Mouse (Mus musculus) C2C12 (cell line): ENCODE results near the gene Dync1i1. TPM values are rescaled to one million over a fixed set of nuclear protein-coding genes. Genes with fewer than 3 reads are reported as not detected.

Source experiments
- H3K27me3 ChIP-seq: one replicate; pipeline ENCODE4 v1.6.1; 2011; ENCODE audit not compliant: control insufficient read depth, insufficient read depth, insufficient read length
- H3K36me3 ChIP-seq: one replicate; pipeline ENCODE4 v1.6.1; 2011; ENCODE audit not compliant: control insufficient read depth, insufficient read depth
- H3K4me3 ChIP-seq: one replicate; pipeline ENCODE4 v1.5.1; 2011; ENCODE audit warnings: mild to moderate bottlenecking, control low read depth; ENCODE audit not compliant: poor library complexity, insufficient read depth, severe bottlenecking
- H3K79me2 ChIP-seq: one replicate; pipeline ENCODE4 v1.6.1; 2011; ENCODE audit not compliant: control insufficient read depth, insufficient read depth
- H3K79me3 ChIP-seq: one replicate; pipeline ENCODE4 v1.6.1; 2011; ENCODE audit warnings: low read depth, control low read depth
- H3ac ChIP-seq: one replicate; pipeline ENCODE3; 2011; ENCODE audit warnings: low read depth; ENCODE audit not compliant: control insufficient read depth, insufficient read length
- CEBPB ChIP-seq: IDR thresholded peaks from one replicate; pipeline ENCODE4 v1.6.1; 2011; ENCODE audit warnings: low read depth, mild to moderate bottlenecking, control low read depth, moderate library complexity
- CTCF ChIP-seq: IDR thresholded peaks from one replicate; pipeline ENCODE4 v1.5.1; 2011; ENCODE audit not compliant: control insufficient read depth, insufficient read depth, insufficient read length
- FOSL1 ChIP-seq: IDR thresholded peaks from one replicate; pipeline ENCODE4 v1.8.0; 2011; ENCODE audit warnings: mild to moderate bottlenecking, low read length; ENCODE audit not compliant: poor library complexity, insufficient read depth, severe bottlenecking
- MAX ChIP-seq: IDR thresholded peaks from one replicate; pipeline ENCODE4 v1.6.1; 2011; ENCODE audit warnings: mild to moderate bottlenecking, control low read depth
- MYOD1 ChIP-seq: IDR thresholded peaks from one replicate; pipeline ENCODE4 v1.6.1; 2011; ENCODE audit warnings: low read depth; ENCODE audit not compliant: control insufficient read depth, insufficient read length
- MYOG ChIP-seq: IDR thresholded peaks from one replicate; pipeline ENCODE4 v1.6.1; 2011; ENCODE audit not compliant: control insufficient read depth, insufficient read length; ENCODE audit errors: extremely low read depth
- USF1 ChIP-seq: IDR thresholded peaks from one replicate; pipeline ENCODE4 v1.6.1; 2011; ENCODE audit warnings: low read depth, mild to moderate bottlenecking, control low read depth, moderate library complexity
- polyA plus RNA-seq: library from polyadenylated mRNA; unstranded; fragments of >200 nt; fragmentation: generic; extraction: Trizol; gene quantifications from one replicate; pipeline ENCODE4 v1.2.1, GENCODE M21; 2012; ENCODE audit warnings: missing spikeins

Gene Dync1i1
- polyA plus RNA-seq, 1 experiment: 0.26 TPM

- H3K79me3 ChIP-seq: no peaks in the 10 kb centered on the region
Observed at GRCm38 (mm10) chr6:5846154-5846553, 120.7 kb downstream of the Dync1i1 start.

GRCm38 (mm10) chr6:5854048-5854836 lies 128.8 kb downstream of the Dync1i1 start:
- H3K79me3 ChIP-seq: no peaks in the 10 kb centered on the region
- TF ChIP-seq CTCF: no peak
- TF ChIP-seq MYOG: no peak
- no peak for TF ChIP-seq CEBPB
- TF ChIP-seq FOSL1: no peak
- no peak for TF ChIP-seq MAX
- no peak for TF ChIP-seq MYOD1
- no peak for TF ChIP-seq USF1

More at GRCm38 (mm10) chr6:5846154-5846553, 120.7 kb downstream of the Dync1i1 start:
- Histone ChIP-seq H3K4me3 (no peak overlapping the region), H3K27me3 (peaks cover 3% of the 10 kb centered on the region), H3ac (no peak overlapping the region), H3K36me3 (no peaks in the 10 kb centered on the region), H3K79me2 (no peaks in the 10 kb centered on the region)
- TF ChIP-seq FOSL1 (no peak), USF1 (no peak), MAX (no peak), CEBPB (no peak), MYOD1 (no peak), MYOG (no peak), CTCF (no peak)

GRCm38 (mm10) chr6:5855526-5855925 lies 130.1 kb downstream of the Dync1i1 start:
- no peaks in the 10 kb centered on the region for H3K79me3 ChIP-seq
- no peak overlapping the region for H3K4me3 ChIP-seq
- no peaks in the 10 kb centered on the region for H3K36me3 ChIP-seq
- H3ac ChIP-seq: no peak overlapping the region
- H3K79me2 ChIP-seq: no peaks in the 10 kb centered on the region
- H3K27me3 ChIP-seq: peaks cover 17% of the 10 kb centered on the region
- no peak for TF ChIP-seq MYOG
- TF ChIP-seq CTCF: no peak
- TF ChIP-seq MAX: no peak

More at GRCm38 (mm10) chr6:5854048-5854836, 128.8 kb downstream of the Dync1i1 start:
- H3K36me3 ChIP-seq: no peaks in the 10 kb centered on the region
- H3K4me3 ChIP-seq: no peak overlapping the region
- H3K27me3 ChIP-seq: peaks cover 17% of the 10 kb centered on the region
- H3ac ChIP-seq: no peak overlapping the region
- no peaks in the 10 kb centered on the region for H3K79me2 ChIP-seq

GRCm38 (mm10) chr6:5858371-5858770 lies 132.9 kb downstream of the Dync1i1 start:
- H3K36me3 ChIP-seq: no peaks in the 10 kb centered on the region
- H3ac ChIP-seq: no peak overlapping the region
- peaks cover 19% of the 10 kb centered on the region for H3K27me3 ChIP-seq
- H3K79me3 ChIP-seq: no peaks in the 10 kb centered on the region
- H3K4me3 ChIP-seq: no peak overlapping the region
- no peak for TF ChIP-seq CTCF
- no peak for TF ChIP-seq MYOD1
- no peak for TF ChIP-seq USF1
- no peak for TF ChIP-seq MYOG
- no peak for TF ChIP-seq CEBPB
- no peak for TF ChIP-seq MAX
- no peak for TF ChIP-seq FOSL1
- no peaks in the 10 kb centered on the region for H3K79me2 ChIP-seq

GRCm38 (mm10) chr6:5858901-5859598 lies 133.6 kb downstream of the Dync1i1 start:
- Histone ChIP-seq H3K27me3 (peaks cover 19% of the 10 kb centered on the region), H3ac (no peak overlapping the region), H3K79me2 (no peaks in the 10 kb centered on the region), H3K36me3 (no peaks in the 10 kb centered on the region), H3K79me3 (no peaks in the 10 kb centered on the region), H3K4me3 (no peak overlapping the region)
- TF ChIP-seq USF1: no peak
- no peak for TF ChIP-seq CEBPB
- TF ChIP-seq MAX: no peak

GRCm38 (mm10) chr6:5859630-5860029 lies 134.2 kb downstream of the Dync1i1 start:
- Histone ChIP-seq H3K4me3 (no peak overlapping the region), H3K36me3 (no peaks in the 10 kb centered on the region), H3K79me3 (no peaks in the 10 kb centered on the region), H3ac (no peak overlapping the region), H3K27me3 (peaks cover 15% of the 10 kb centered on the region), H3K79me2 (no peaks in the 10 kb centered on the region)
- TF ChIP-seq CTCF: no peak
- TF ChIP-seq CEBPB: no peak
- TF ChIP-seq USF1: no peak
- no peak for TF ChIP-seq FOSL1
